Mouse (Mus musculus) T-helper 17 cell (primary cell): Measurements from ENCODE around the gene Lgi1.

Source experiments
- in situ Hi-C, 2 experiments: fragments of 300-600 bp; cut with MboI, MseI; formaldehyde crosslinking; loops; 1 replicate in 1 of 2; 2 replicates in 1 of 2; pipeline ENCODE4 v1.15.1; 2025; ENCODE audit warnings: high pct_unique_total_duplicates in 2 of 2

Gene Lgi1

DNA sequence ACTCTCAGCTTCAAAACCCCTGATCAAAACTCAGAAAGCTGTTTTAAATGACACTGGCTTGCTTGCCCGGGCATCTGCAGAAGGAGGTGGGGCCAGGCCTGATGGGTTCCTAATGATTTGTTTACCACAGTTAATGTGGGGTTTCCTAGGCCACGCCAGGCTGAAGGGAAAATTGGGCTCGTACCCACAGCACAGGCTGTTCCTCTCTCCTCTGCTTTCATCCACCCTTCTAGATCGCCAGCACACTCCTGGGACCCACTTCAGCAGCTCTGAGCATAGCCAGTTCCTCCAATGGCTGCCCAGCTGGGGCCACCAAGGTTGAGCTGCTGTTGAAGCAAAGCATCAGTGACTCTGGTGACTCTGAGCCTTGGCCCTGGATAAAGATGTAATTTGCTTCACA lies 4.0 kb upstream of the Lgi1 start:
- in situ Hi-C loops = no loop called here

DNA sequence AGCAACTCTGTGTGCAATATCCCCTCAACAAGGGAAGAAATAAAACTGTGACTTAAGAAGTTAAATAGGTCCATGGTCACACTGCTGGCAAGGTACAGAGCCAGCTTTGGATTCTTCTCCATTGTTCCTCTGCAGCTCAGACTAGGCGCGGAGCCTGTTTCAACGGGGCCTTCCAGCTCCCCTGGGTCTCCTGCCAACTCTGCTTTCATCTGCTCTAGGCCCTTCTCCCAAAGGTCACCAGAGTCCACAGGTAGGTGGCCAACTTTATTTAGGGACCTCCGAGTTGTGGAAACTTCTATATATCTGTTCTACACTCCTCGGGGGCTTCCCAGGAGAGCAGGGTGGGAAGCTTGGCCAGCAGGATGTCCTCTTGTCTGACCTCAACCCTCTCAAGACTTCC lies 3.0 kb upstream of the Lgi1 start:
- in situ Hi-C loops = no loop called here

DNA sequence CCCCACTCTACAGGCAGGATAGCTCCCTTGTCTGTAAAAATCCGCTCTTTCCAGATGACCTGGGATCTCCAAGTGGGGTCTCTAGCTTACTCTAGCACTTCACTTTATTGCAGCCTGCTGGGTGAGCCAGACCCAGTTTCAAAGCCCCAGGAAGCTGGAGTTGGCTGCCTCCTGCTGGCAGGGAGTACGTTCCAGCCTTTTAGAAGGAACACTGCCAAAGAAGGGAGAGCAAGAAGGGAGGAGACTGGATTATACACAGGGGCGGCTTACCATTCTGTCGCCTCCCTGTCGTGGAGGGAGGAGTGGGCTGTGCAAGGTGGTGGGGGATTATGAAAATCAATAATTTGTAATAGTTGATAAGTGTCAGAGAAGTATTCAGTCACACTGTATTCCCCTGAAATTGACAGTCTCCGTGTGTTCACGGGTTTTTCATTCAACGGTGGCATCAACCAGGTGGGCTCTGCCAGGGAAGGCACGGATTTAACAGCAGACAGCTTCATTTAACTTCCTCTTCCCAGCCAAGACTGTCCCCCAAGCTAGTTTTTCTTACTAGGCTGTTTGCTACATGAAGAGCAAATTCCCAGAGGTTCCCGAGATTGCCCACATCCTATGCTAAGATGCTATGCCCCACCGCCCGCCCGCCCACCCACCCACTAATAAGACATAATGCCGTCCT lies 369 bp upstream of the Lgi1 start:
- in situ Hi-C loops = no loop called here

DNA sequence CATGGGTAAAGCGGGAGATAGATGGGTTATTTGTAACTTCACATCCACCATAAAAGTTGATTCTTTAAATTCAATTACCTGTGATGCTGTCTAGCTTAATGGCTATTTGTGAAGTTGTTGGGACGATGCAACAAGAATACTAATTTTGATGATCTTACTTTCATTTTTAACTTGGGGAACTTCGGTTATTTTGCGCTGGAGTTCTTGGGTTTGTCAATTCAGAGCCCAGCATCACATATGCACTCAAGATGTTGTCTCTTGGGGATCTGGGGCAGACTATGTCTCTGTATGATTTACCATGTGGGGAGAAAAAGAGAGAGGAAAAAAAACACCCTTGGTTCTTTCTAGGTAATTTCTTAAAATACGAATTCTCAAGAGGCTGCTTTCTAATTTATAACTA lies 1.4 kb downstream of the Lgi1 start:
- in situ Hi-C loops = loop anchor here in 1 of 2 experiments (5.0 kb wide), 1 partner anchor 43 kb away; the partner anchor contains the start of gene Fra10ac1

DNA sequence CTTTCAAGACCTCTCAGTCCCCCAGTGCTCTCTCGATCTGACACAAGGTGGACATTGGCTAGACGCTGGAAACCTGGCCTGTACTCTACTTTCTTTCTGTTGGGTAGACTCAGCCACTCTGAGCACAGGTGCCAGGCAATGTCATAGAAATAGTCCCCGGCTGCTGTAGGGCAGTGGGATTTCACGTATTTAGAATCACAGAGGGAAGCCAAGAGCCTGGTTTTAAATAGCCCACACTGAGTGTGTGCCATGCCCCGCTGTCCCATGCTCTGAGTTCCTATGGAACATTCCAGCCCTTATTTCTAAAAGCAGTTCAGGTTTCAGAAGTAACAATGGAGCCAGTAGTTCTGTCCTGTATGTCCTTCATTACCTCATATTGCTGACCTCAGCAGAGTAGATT lies 3.1 kb downstream of the Lgi1 start:
- in situ Hi-C loops = loop anchor here in 1 of 2 experiments (5.0 kb wide), 1 partner anchor 45 kb away; the partner anchor contains the start of gene Fra10ac1

DNA sequence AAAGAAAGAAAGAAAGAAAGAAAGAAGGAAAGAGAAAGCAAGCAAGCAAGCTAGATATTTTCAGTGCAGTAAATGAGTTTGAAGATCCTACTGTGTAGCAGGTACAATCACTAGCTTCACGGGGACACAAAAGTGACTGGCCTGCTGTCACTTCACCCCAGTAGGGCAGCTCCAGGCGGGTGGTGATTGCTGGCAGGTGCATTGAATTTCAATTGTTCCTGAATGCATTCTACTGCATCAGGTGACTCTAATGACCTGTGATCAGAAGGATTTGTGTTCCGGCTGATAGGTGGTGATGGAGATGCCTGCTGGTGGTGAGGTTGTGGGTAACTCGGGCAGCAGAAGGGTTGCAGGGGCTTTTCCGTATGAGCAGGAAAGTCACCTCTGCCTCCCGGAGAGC lies 6.7 kb downstream of the Lgi1 start:
- in situ Hi-C loops = no loop called here

DNA sequence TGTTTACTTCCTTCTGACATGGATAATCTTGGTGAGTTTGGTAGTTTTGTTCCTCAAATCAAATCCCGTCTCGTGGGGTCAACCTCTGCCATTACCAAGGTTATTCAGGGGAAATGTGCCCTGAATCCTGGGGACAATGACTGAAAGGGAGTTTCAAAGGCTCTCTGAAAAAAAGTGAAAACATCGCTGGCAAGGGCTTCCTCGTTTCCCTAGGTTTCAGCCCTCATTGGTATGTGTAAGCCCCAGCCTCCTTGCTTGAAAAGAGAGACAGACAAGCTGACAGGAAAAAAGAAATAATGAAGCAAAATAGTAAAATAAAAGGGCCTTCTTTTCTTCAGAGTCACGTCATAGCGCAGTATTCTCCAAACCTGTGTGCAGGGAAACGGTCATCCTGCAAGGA lies 9.5 kb downstream of the Lgi1 start:
- in situ Hi-C loops = no loop called here

DNA sequence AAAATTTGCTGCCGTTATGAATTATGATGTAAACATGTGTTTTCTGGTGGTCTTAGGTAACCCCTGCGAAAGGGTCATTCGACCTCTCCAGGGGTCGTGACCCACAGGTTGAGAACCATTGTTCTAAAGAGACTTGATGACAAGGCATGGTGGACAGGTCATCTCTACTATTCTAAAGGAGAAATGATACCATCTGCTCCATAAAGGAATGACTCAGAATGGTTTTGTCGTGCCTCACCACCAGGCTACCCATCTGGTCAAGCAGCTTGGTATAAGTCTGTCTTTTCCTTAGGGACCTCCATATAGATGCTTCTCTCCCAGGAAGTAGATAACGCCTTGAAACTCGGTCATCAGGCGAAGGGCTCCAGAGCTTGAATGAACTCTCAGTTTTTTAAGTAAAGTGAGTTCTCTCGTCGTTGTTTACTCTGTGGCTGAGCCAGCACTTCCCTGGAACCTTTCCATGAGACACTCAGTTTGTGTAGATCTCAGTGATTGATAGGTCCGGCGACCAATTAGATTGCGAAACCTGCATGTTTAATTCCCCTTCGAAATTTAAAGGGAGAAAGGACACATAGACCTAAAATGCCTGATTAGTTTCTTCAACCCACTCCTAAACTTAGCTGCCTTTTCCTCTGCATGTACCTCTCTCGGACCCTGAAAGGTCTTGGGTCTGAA lies 10.5 kb downstream of the Lgi1 start:
- in situ Hi-C loops = no loop called here

DNA sequence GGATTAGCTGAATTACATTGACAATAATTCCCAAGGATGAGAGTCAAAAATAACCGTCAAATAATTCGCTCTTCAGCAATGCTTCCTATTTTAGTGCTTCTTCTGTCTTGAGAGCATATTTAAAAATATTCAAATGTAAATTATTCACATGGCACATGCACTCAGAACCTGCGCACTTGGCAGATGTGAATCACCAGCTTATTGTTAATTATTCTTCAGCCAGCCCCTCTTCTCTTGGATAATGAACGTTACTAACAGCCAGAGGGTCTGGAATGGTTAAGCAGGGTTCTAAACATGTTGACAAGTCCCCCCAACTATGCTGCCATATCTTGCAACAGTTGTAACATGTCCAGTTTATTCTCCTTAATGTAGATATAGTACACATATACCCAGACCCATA lies 11.9 kb downstream of the Lgi1 start:
- in situ Hi-C loops = no loop called here

DNA sequence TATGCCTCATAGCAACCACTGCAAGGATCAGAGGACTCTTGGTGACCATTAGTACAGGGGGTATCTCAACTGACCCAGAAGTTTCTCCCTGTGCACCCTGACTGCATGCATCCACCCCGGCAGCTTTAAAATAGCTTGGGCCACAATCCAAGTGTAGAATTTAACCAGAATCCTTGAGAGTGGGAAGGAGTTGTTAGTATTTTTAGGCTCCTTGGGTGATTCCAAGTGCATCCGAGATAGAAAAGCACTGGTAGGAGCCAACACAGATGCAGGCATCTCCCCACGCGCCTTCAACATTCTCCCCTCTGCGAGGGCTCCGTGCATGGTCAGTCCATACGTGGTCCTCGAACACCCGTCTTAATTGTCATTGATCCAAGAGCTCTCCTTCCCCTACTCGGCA lies 15.9 kb downstream of the Lgi1 start:
- in situ Hi-C loops = no loop called here

DNA sequence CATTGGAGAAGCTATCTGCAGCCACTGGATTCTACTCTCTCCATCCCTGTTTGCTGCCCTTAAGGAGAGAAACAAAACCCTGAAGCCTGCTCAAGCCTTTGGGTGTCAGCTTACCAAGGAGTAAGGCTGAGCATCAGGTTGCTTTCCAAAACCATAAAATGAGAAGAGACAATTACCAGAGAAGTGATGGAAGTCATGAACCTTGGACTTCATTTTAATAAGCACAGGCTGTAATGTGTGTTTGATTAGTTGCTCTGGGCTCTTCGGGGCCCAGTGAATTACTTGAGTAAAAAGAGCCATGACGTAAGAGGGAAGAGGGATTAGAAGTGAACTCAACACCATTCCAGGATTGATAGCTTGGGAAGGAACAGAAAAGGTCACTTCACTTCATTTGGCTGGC lies 18.1 kb downstream of the Lgi1 start:
- in situ Hi-C loops = no loop called here

DNA sequence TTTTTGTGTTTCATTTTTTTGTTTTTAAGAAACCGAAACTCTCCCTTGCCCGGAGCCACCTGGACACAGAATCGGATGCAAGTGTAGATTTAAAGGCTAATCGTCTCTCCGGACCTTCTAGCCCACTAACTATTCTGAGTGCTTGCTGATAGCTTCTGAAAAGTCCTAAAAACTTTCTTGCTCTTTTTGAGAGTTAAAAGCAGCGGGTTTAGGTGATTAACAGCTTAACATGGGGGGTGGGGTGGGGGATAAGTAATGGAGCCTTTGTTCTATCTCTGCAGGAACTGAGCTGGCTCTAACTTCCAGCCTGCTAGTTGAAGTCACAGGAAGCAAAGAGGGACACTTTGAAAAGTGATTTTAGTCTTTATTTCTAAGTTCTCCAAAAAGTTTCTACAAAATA lies 24.2 kb downstream of the Lgi1 start:
- in situ Hi-C loops = no loop called here

DNA sequence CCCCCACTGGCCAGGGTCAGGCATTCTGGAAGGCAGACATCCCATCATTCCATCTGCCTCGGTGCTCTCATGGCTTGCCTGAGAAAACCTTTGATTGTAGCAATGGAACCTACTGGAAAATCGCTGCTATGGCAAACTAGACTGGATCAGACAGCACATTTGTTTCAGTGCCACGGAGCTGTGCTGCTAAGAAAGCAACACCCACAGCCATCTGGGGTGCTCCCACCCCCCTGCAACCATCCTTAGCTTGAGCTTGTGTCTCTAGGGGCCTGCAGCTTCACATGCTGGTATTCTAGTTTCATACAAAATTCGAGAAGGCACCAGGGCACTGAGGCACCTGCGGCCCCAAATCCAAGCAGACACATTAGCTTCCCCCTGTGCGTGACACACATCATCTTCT lies 27.1 kb downstream of the Lgi1 start:
- in situ Hi-C loops = no loop called here

DNA sequence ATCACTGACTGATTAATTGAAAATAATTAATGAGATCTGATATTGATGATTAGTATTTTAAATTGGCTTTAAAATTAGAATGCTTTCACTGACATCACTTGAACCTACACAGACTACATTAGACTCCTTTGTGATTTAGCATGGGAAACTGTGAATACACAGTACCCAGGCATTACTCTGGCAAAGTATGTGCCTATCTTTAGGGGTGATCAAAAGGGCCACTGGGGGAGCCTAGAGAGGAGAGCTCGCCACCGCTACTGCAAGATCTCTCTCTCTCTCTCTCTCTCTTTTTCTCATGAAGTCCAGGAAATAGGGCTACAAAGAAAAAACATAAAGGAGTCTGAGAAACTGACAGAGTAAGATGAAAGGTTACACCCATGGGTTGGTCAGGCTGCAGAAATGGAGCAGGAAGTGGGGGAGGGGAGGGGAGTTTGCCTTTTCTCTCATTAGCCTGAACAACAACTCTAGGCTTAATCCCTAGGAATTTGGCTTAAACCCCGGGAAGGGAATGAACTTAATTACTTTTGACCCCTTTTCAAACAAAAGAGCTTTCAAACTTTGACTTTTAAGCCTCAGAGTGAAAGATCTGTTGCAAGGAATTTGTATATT lies 33.8 kb downstream of the Lgi1 start:
- in situ Hi-C loops = no loop called here

DNA sequence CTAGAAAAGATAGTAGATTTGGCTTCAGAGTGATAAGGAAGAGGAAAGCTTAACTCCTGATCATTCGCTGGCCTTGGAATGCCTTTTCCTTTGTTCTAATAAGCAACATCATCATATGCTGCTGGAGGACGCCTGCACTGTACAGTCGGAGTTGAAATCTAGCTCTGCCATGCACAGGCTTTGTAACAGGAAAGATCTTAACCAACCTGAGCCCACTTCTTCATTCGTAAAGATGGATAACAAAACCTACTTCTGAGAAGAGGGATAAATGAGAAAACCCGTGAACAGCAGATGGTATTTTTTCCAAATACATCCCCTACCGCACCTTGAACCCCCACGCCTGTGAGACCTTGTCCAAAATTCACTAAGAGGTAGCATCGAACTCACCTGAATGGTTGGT lies 43.8 kb downstream of the Lgi1 start:
- in situ Hi-C loops = loop anchor here in 1 of 2 experiments (5.0 kb wide), 1 partner anchor 51 kb away; no protein-coding TSS in a partner anchor

DNA sequence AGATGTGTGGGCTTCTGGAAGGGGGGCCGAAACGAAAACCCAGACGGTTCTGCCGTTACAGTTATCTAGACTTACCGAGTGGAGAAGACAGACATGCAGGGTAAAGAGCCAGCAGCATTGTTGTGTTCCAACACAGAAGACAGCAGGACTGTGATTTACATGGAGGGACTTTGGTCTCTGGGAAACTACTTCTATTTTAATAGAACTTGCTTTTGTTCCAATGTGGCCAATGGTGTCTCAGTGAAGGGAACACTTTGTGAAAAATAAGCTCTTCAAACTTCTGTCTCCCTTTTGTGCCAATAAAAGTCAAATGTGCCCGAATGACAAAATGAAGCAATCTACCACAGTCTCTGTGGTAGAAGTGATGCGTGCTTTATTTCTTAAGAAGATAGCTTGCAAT lies 50.8 kb downstream of the Lgi1 start:
- in situ Hi-C loops = no loop called here

DNA sequence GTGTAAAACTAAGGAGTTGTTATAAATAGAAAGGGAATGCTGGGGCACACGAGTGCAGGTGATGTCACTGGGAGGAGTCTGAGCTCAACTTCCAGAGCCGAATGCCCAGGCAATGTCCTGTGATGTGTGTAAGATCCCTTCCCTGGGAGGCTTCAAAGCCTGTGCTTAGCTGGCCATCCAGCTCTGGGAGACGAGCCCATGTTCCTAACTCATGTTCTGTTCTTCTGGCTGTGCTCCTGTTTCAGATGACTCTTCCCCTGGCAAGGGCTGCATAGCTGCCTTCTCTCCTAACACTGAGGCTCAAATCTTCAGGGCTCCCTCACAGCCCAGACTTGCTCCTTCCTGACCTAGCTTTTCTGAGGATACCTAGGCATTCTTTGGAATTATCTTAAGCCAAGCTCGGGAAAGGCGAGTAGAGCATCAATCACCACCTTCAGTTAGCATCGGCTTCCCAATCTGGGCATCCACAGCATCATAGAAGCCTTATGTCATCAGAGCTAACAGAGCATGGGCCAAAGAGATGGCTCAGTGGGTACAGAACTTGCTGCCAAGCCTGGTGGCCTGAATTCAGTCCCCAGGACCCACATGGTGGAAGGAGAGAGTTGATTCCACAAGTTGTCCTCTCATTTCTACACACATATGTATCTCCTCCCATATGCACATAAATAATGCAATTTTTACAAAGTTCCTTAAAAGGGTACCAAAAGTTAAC lies 52.4 kb downstream of the Lgi1 start:
- in situ Hi-C loops = no loop called here

DNA sequence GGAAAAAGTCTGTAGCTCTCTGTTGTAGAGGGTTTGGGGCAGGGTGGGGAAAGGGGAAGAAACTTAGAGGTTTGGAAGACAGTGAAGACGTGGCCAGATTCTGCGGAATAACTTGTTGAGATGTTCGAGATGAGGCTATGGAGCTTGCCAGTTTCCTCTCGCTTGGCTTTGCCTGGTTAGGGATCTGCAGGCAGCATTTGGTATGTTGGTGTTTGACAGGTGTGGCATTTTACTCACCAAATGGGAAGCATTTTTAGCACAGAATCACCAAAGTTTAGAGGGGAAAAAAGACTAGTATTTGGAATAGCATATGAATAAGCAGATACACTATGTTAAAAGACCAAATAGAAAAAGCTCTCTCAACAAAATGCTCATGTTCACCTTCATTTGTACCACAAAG lies 54.0 kb downstream of the Lgi1 start:
- in situ Hi-C loops = no loop called here

DNA sequence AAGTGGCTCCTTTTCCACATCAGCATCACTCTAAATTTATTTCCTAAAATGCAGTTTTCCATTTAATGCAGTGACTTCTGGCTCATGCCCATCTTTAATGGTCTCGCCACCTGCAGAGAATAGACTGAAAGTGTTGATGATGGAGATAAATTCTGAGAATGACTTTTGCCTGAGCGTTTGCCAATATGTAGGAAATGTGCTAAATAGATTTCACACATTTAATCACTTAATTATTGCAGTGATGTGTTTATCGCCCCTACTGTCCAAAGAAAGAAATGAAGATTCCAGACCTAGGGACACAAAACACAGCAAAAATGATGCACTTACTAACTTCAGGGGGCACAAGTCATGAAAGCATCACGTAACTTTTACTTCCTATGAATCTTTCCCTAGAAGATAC lies 54.8 kb downstream of the Lgi1 start:
- in situ Hi-C loops = no loop called here

DNA sequence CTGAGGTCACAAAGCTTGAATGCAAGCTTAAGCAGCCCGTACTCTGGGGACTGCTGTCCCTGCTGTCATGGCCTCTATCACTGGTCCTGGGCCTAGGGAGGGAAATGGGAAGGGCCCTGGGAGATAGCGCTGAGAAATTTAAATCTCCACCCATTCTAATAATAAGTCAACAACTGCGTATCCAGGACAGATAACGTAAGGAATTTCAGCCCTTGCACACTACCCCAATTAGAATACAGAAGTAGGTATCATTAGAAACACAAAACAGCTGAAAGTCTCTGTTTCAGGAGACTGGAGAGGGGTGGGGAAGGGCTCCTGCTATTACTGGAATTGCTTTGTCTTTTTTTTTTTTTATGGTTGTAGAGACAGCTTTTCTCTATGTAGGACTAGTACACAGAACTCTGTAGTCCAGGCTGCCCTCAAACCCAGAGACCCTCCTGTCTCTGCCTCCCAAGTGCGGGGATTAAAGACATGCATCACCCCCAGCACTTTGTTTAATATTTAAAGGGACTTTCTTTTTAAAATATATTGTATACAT lies 56.4 kb downstream of the Lgi1 start:
- in situ Hi-C loops = no loop called here

DNA sequence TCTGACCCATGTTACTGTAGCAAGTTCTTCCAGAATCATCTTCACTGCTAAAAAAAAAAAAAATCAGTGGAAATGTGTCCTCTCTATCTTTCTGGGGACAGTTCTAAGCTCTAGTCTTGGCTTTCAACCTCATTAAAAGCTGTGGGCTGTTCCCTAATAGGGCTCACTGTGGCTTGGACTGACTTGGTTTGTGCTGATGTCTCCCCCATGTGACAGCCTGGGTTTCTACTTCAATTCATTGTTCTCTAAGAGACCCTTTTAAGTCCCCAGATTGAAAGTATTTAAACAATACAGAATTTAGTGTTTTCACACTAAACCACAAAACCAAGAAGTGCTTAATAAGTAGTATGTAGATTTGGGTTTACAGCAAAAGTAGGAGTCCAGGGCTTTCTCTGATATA lies 59.4 kb downstream of the Lgi1 start:
- in situ Hi-C loops = no loop called here
